Mouse (Mus musculus) forebrain, embryonic 11.5 days (tissue): ENCODE data around the gene Ctsj. TPM values are rescaled to one million over a fixed set of nuclear protein-coding genes. Genes with fewer than 3 reads are reported as not detected.

Experiments
- ATAC-seq: fragments of 200-750 bp; cut with Nextera tagmentation; replicated peaks from 2 replicates; pipeline ENCODE4 v1.8.0; 2017; ENCODE audit warnings: moderate TSS enrichment; ENCODE audit not compliant: low FRiP score
- DNase-seq: peaks from one replicate; pipeline ENCODE4 v3.0.0-alpha.2; 2017; ENCODE audit warnings: low spot score
- H3K27ac ChIP-seq: fragments of 300-500 bp; sonication (generic); 2 replicates; pipeline ENCODE4 v1.5.1; 2014; ENCODE audit warnings: low read depth, low read length
- H3K27me3 ChIP-seq: fragments of 300-500 bp; sonication (generic); 2 replicates; pipeline ENCODE4 v1.6.1; 2014; ENCODE audit warnings: mild to moderate bottlenecking, low read length, mixed read lengths; ENCODE audit not compliant: control insufficient read depth, insufficient read depth
- H3K36me3 ChIP-seq: fragments of 300-500 bp; sonication (generic); 2 replicates; pipeline ENCODE4 v1.6.1; 2014; ENCODE audit warnings: mild to moderate bottlenecking, low read length, moderate library complexity, mixed read lengths; ENCODE audit not compliant: control insufficient read depth, insufficient read depth
- H3K4me1 ChIP-seq: fragments of 300-500 bp; sonication (generic); replicated peaks from 2 replicates; pipeline ENCODE4 v1.6.1; 2014; ENCODE audit warnings: low read length, mixed read lengths; ENCODE audit not compliant: control insufficient read depth, insufficient read depth
- H3K4me2 ChIP-seq: fragments of 300-500 bp; sonication (generic); 2 replicates; pipeline ENCODE4 v1.6.1; 2014; ENCODE audit warnings: low read depth, mild to moderate bottlenecking, low read length, moderate library complexity, mixed read lengths; ENCODE audit not compliant: severe bottlenecking
- H3K4me3 ChIP-seq: fragments of 300-500 bp; sonication (generic); 2 replicates; pipeline ENCODE4 v1.5.1; 2014; ENCODE audit warnings: low read depth, low read length
- H3K9ac ChIP-seq: fragments of 300-500 bp; sonication (generic); 2 replicates; pipeline ENCODE4 v1.6.1; 2014; ENCODE audit warnings: low read length
- H3K9me3 ChIP-seq: fragments of 300-500 bp; sonication (generic); 2 replicates; pipeline ENCODE4 v1.6.1; 2016; ENCODE audit warnings: low read length, mixed read lengths; ENCODE audit not compliant: control insufficient read depth
- WGBS: fragments of 180-500 bp; shearing (Covaris S2); extraction: QIAGEN DNeasy Blood & Tissue Kit; methylation state at CpG from one replicate; pipeline ENCODE4 v1.1.7; 2014; 5-methylcytosine and 5-hydroxymethylcytosine counted together
- polyA plus RNA-seq: library from polyadenylated mRNA; unstranded; fragments of >200 nt; fragmentation: Nextera tagmentation; extraction: Ambion mirVana; gene quantifications from 2 replicates; pipeline ENCODE4 v1.2.1, GENCODE M21; 2014

Ctsj gene
- polyA plus RNA-seq, 1 experiment from 2014 or later, result not detected

- DNase-seq (no peak), ATAC-seq (no peak)
- Histone ChIP-seq H3K9ac (no peak overlapping the region), H3K36me3 (no peaks in the 10 kb centered on the region), H3K4me1 (no peaks in the 10 kb centered on the region), H3K9me3 (peaks cover 12% of the 10 kb centered on the region), H3K4me2 (no peak overlapping the region), H3K27ac (no peak overlapping the region), H3K27me3 (no peaks in the 10 kb centered on the region), H3K4me3 (no peak overlapping the region)
- 64% methylated on average over 5 of the region's 5 CpGs for WGBS
Measured at GRCm38 (mm10) chr13:60961706-60962105, 44.1 kb downstream of the Ctsj start.

Other genes starting within 250 kb of the Ctsj start
- gene BC051665, start 219.6 kb downstream of the Ctsj start, polyA plus RNA-seq, result not detected in 2 replicates
- not detected in 2 replicates for gene Ctsll3, start 203.1 kb downstream of the Ctsj start, polyA plus RNA-seq
- gene 4930486L24Rik, start 141.5 kb downstream of the Ctsj start, polyA plus RNA-seq, result not detected in 2 replicates
- not detected in 2 replicates for gene Gm49392, start 109.1 kb downstream of the Ctsj start, polyA plus RNA-seq
- 0.88 and 2.6 TPM in 2 replicates for gene Ctla2b, start 108.5 kb downstream of the Ctsj start, polyA plus RNA-seq
- gene Tpbpb, start 101.1 kb downstream of the Ctsj start, polyA plus RNA-seq, result not detected in 2 replicates
- gene Gm49393, start 70.4 kb downstream of the Ctsj start, polyA plus RNA-seq, result not detected in 2 replicates
- gene Gm49391, start 69.4 kb downstream of the Ctsj start, polyA plus RNA-seq, result 0.99 and 1.7 TPM in 2 replicates
- gene Ctla2a, start 69.3 kb downstream of the Ctsj start, polyA plus RNA-seq, result 12.0 and 13.3 TPM in 2 replicates
- not detected in 2 replicates for gene Tpbpa, start 64.0 kb downstream of the Ctsj start, polyA plus RNA-seq
- not detected in 2 replicates for gene Ctsq, start 34.7 kb upstream of the Ctsj start, polyA plus RNA-seq
- gene Ctsr, start 158.3 kb upstream of the Ctsj start, polyA plus RNA-seq, result not detected in 2 replicates
- not detected in 2 replicates for gene Cts6, start 197.5 kb upstream of the Ctsj start, polyA plus RNA-seq
- gene Cts8, start 249.4 kb upstream of the Ctsj start, polyA plus RNA-seq, result not detected in 2 replicates